Mouse (Mus musculus) B cell, adult 2 months (primary cell): ENCODE results near the gene Gimap5.

Source experiments
- DNase-seq, 2 experiments: peaks; one replicate each; pipeline ENCODE4 v3.0.0; 2022

Gimap5 gene

DNA sequence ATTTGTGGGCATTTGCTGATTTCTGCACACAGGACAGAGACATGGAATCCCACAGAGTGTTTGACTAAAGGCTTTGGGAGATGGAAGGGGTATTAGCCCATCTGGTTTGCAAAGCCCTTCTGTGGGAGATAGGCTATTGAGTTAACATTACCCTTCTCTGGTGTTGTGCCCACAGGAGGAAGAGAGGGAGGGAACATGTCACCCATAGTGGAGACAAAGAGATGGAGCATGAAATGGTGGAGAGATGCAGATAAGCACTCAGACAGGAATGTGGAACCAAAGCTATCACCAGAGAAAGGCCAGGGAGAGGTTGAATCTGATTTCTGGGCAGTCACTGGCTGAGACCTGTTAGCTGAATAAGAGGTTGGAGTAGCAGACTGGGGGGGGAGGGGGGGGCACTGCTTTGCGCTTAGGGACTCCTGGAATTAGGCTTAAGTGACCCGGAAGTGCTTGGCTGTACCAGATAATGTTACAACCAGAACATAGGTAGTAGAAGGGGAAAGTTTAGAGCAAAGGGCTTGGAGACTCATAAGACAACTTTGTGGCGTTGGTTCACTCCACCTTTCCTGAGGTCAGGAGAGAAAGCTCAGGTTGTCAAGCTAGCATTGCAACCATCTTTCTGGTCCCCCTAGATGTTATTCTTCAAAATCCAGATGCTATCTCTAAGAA, 5.4 kb upstream of the Gimap5 start:
- DNase-seq: no peak

DNA sequence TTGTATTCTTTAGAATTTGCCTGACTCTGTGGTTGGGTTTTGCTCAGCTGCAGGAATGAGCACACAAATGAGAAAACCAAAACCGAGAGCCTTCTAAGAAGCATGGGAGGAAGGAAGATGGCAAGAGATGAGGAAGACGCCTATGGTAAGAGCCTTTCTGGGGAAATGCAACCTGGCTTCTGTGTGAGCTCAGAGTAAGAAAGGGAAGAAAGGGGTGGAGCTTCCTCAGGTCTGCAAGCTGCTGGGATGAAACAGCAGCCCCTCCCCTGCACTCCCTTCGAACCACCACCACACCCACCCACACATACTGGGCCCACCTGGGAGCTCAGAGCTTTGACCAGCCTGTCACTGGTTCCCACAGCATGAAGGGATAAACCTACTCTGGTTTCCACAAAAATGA, 4.7 kb upstream of the Gimap5 start:
- peak in 1 of 2 experiments; percentile 1 for DNase-seq

DNA sequence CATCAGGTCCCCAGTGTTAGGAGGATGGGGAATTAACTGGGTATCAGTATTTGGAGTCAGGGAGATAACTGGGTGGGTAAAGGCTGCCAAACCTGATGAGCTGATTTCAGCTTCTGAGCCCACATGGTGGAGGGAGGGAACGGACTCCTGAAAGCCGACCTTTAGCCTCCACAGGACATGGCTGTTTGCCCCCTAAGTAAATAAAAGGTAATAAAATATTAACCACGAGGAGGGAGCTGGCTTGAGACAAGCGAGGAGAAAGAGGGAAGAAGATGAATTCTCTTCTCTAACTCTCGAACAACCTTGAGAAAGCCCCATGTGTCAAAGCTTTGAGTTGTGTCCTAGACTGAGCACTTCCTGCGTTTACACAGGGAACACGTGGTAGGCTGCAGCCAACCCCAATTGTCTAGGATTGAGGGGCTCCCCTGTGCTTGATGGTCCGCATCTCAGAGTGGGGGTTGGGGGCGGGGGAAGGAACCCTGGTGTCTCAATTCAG, 4.2 kb upstream of the Gimap5 start:
- DNase-seq: no peak

DNA sequence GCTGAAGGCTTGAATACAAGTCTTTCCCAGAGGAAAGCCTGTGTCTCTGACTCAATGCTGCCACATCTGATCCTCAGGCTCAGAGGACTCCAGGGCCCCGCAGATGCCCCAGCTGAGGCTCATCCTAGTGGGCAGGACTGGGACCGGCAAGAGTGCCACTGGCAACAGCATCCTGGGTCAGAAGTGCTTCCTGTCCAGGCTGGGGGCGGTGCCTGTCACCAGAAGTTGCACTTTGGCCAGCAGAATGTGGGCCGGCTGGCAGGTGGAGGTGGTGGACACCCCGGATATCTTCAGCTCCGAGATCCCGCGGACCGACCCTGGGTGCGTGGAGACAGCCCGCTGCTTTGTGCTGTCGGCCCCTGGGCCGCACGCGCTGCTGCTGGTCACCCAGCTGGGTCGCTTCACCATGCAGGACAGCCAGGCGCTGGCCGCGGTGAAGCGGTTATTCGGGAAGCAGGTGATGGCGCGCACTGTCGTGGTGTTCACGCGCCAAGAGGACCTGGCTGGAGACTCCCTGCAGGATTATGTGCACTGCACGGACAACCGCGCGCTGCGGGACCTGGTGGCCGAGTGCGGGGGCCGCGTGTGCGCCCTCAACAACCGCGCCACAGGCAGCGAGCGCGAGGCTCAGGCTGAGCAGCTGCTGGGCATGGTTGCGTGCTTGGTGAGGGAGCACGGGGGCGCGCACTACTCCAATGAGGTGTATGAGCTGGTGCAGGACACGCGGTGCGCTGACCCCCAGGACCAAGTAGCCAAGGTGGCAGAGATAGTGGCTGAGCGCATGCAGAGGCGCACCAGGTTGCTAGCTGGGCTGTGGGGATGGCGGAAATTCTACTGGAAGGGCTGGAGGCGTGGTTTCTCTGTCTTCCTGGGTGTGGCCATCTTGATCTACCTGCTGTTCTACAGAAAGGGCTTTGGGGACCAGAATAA, 3.3 kb upstream of the Gimap5 start:
- peak in 1 of 2 experiments; percentile 0 for DNase-seq

DNA sequence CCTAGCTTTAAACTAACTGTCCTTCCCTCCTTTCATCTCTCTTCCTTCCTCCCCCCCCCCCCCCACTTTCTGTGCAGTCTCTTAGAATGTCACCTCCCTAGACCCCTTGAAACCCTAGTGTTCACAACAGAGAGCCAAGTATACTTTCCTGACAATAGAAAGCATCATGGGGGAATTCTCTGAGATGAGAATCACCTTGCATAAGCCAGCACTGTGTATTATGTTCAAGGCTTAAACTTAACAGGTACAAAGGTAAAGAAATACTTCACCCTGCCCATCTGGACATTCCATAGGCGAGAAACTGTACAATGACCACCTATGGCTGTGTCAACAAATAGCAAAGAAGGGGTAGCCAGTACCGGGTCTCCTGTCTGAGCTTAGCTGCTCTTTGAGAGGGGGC, 507 bp upstream of the Gimap5 start:
- no peak for DNase-seq

DNA sequence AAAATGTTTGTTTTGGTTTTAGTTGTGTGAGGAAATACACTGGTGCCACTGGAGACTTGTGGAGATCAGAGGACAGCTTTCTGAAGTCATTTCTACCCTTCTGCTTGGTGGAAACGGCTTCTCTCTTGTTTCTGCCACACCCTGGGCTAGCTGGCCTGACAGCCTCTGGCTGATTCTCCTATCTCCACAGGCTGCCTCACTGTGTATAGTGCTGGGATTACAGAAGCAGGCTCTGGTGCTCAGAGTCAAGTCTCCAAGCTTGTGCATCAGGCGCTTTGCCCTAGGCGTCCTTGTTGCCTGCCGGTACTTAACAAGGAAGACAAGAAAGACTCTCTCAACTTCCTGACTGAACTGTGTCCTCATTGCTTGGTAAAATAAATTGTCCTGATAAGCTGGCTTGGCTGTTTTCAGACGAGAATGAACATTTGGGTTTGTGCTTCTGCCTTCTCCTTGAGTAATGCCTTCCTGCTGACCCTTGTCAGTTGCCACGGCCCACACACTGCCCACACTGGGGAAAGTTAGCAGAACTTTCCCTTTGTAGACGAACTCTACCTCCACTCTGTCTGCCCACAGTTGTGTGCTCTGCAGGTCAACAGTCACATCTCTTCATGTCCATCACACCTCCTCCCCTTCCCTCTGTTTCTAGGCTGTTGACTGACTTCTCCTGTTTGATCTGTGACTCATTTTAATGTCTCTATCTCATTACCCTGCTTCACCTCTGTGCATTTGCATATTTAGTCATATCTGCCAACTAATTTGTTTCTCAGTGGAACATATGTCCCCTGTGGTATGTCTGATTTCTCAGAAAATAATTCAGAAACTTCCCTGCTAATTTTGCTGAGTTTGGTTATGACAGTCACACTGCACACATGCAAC, 1.3 kb downstream of the Gimap5 start:
- peak; percentile 45 to 50 for DNase-seq

GRCm38 (mm10) chr6:48763567-48764270, 17.7 kb downstream of the Gimap5 start:
- DNase-seq: no peak

- no peak for DNase-seq
These were observed 18.5 kb downstream of the Gimap5 start for GRCm38 (mm10) chr6:48764496-48764895.

- DNase-seq: peak; percentile 50
These were observed 22.3 kb downstream of the Gimap5 start for GRCm38 (mm10) chr6:48768178-48768869.

- DNase-seq: no peak
These were observed 22.9 kb downstream of the Gimap5 start for GRCm38 (mm10) chr6:48768933-48769332.

- DNase-seq: peak; percentile 36 to 38
These were observed 24.7 kb downstream of the Gimap5 start, which contains the start of gene Gimap3 for GRCm38 (mm10) chr6:48770696-48771095. TSS of gene Gimap3 (minus strand) at chr6:48770851.

- peak; percentile 89 to 90 for DNase-seq
These were observed 26.0 kb downstream of the Gimap5 start for GRCm38 (mm10) chr6:48772030-48772429.

DNA sequence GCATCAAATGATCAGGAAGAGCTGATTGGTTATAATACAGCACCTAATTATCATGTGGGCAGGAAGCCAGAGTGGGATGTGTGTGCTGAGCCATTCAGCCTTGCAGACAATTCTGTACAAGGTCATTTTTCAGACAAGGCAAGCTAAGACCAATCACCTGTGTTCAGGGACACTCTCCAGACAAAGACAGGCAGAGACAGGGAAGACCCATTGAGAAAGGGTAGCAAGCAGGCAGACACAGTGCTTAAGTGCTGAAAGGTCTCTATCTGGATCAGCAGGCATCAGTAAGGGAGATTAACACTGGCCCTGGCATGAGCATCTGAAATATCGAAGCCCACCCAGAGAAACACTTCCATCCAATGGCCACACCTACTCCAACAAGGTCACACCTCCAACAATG, 38.4 kb downstream of the Gimap5 start:
- DNase-seq: no peak

DNA sequence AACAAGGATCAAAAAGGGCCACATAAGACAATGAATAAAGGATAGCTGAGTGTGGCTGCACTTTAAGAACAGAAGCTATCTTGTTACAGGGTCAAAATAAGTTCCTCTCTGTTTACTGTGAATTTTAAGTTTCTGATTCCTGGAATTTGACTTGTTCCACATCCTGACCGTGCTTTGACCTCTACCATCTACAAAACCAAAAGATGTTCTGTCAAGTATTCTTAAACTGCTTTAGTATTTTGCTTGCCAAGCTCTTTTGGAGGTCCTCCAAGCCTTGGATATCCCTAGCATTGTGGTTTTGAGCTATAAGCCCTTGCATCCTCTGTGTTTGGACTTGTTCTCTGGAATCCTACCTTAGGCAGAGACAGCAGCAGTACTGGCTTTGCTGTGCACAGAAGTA, 39.2 kb downstream of the Gimap5 start:
- no peak for DNase-seq

- DNase-seq: no peak
These were observed 39.6 kb downstream of the Gimap5 start for GRCm38 (mm10) chr6:48785601-48786000.

DNA sequence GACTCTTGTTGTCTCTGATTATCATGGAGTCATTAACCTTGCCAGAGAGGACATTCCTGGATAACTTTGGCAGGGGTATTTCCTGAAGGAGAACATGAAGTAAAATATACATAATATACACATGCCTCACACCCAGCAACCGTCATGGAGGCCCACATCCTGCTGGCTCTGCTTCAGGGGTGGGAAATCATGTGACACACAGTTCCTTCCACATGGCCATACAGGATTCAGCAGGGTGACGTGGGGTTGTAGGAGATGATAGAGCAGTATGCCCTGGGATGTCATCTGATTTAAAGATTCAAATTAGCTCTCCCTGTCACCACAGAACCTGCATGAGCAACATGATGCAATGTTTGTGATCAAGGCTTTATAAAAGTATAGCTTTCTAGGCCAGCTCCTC, 41.9 kb downstream of the Gimap5 start:
- DNase-seq: no peak

- peak; percentile 20 to 22 for DNase-seq
These were observed 55.9 kb downstream of the Gimap5 start for GRCm38 (mm10) chr6:48801897-48802296.

DNA sequence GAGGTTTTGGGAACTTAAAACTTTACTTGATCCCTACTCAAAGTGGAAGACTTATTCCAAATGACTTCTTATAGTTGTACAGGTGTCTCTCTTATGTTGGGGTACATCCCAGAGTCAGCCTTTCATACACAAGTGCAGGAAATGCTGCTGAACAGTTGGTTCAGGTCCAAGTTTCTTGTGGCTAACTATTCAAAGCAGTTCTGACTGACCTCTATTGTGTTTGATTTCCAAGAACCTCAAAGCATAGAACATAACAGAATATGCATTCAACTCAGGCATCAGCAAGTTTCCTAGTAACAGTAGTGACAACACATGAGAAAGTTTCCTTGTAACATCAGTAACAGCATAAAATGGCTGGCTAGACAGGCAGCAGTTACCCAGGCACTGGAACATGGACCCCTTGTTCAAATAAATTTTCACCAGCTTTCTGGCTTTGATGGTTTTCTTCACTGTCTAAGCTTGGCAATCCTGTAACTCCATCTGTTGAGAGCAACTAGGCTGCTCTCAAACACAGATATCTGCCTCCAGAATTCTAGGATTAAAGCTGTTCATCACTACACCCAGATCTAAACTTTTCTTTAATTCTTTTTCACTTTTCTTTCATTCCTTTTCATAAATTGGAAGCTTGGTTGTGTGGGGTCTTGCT, 57.5 kb downstream of the Gimap5 start:
- DNase-seq: no peak
